ENCODE assay signal across 9 mouse cellular contexts in the genomic region with DNA sequence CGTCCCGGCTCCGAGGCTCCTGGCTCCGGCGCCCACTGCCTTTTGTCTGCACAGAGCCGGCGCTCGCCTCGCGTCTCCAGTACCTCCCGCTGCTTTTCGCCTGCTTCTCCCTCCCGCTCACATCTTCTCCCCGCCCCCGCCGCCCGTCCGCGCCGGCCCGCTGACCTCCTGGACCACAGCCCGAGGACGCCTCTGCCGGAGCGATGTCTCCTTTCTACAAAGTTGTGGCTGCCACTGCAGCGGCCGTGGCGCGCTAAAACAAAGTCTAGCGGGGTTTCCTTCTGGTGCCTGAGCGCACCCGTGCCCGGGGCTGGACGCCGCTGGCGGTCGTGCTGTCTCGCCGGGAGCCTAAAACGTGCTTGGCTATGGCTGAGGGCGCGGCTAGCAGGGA. TPM values are rescaled to one million over a fixed set of nuclear protein-coding genes. Genes with fewer than 3 reads are reported as not detected.
DNase-seq lines count a peak whose midpoint lies in the region; ATAC-seq and TF ChIP-seq lines count a peak whose summit lies in the region.
"Had no signal": no experiment of that assay in that cellular context is flagged by ENCODE, and none has a peak within 500 bp of the region (broad histone marks: within the 10 kb centered on the region; RNA-seq: fewer than 3 reads in every experiment).

No protein-coding gene starts in this region.

- under 1% methylated on average over 41 of the region's 42 CpGs for WGBS in bone marrow, adult 2 months
- WGBS in intestine, embryonic 15.5 days = under 1% methylated on average over 42 of the region's 42 CpGs
- 2% methylated on average over 42 of the region's 42 CpGs for WGBS in liver, adult 2 months

- peak overlapping the region; percentile 59 for H3K4me3 ChIP-seq in bone marrow, adult 2 months (replicated peaks; ENCODE audit: control insufficient read depth, low read depth, low read length)
- peak overlapping the region; percentile 66 for H3K4me3 ChIP-seq in intestine, embryonic 15.5 days (replicated peaks)
- peak overlapping the region; percentile 77 for H3K4me3 ChIP-seq in liver, adult 2 months (ENCODE audit: insufficient read depth, low read depth, low read length)

- no peaks in the 10 kb centered on the region for H3K79me2 ChIP-seq in liver, adult 2 months (ENCODE audit: control insufficient read depth, insufficient read depth, low read length)

- peak overlapping the region; percentile 98 for H3K4me2 ChIP-seq in intestine, embryonic 15.5 days (replicated peaks)

- peak overlapping the region; percentile 57 for H3K9ac ChIP-seq in intestine, embryonic 15.5 days
- H3K9ac ChIP-seq in liver, adult 2 months (ENCODE audit: low read depth, low read length) = peak overlapping the region; percentile 61

- no peaks in the 10 kb centered on the region for H3K9me3 ChIP-seq in intestine, embryonic 15.5 days

- H3K36me3 ChIP-seq in intestine, embryonic 15.5 days = no peaks in the 10 kb centered on the region
- no peaks in the 10 kb centered on the region for H3K36me3 ChIP-seq in liver, adult 2 months (ENCODE audit: control insufficient read depth, insufficient read depth, low read length)

- no peak for TF ChIP-seq POLR2A in bone marrow, adult 2 months (IDR thresholded peaks at IDR 0.05; ENCODE audit: borderline replicate concordance, control insufficient read depth, low read depth, low read length)
- no peak for TF ChIP-seq POLR2A in liver, adult 2 months (IDR thresholded peaks at IDR 0.05; ENCODE audit: extremely low read depth, insufficient read depth, low read length)

- peak; percentile 70 to 76 for DNase-seq in left cerebral cortex, adult 18-20 months (ENCODE audit: low spot score in 2 of 2)
- DNase-seq in left cerebral cortex, adult 11 months (ENCODE audit: low spot score) = no peak
- peak; percentile 80 for DNase-seq in gastrocnemius, postnatal 36 days
- DNase-seq in liver, adult 2 months (ENCODE audit: extremely low read depth, low read depth, low spot score) = peak; percentile 18
- peak; percentile 85 for DNase-seq in neural tube, embryonic 10.5 days (ENCODE audit: extremely low spot score, low spot score)
- peak; percentile 72 for DNase-seq in yolk sac, embryonic 10.5 days (ENCODE audit: low spot score)

- TF ChIP-seq CTCF in bone marrow, adult 2 months (IDR thresholded peaks at IDR 0.05; ENCODE audit: control insufficient read depth, insufficient read depth, low read length) = no peak
- TF ChIP-seq CTCF in liver, adult 2 months (IDR thresholded peaks at IDR 0.05; ENCODE audit: low read depth, low read length) = no peak

- intact Hi-C loops in gastrocnemius, postnatal 36 days (cut with DNase I) = no loop called here

- H3K27me3 ChIP-seq in intestine, embryonic 15.5 days (replicated peaks) = peaks cover 11% of the 10 kb centered on the region
- 0 out of 2 replicates have a peak, but pooled peaks cover 4% of the 10 kb centered on the region for H3K27me3 ChIP-seq in liver, adult 2 months (ENCODE audit: control insufficient read depth, insufficient read depth, low read length)

- ATAC-seq in intestine, embryonic 15.5 days = peak; percentile 77

- no peak overlapping the region; the same call in 1 of the 2 replicates for H3K27ac ChIP-seq in bone marrow, adult 2 months (ENCODE audit: control insufficient read depth, insufficient read depth, low read depth, low read length, poor library complexity)
- H3K27ac ChIP-seq in intestine, embryonic 15.5 days = peak overlapping the region; percentile 51; the same call in 1 of the 2 replicates
- no peak overlapping the region for H3K27ac ChIP-seq in liver, adult 2 months (replicated peaks; ENCODE audit: insufficient read depth, low read depth, low read length)

- no peaks in the 10 kb centered on the region; the same call in 1 of the 2 replicates for H3K4me1 ChIP-seq in bone marrow, adult 2 months (ENCODE audit: control insufficient read depth, insufficient read depth, low read length)
- peaks cover 12% of the 10 kb centered on the region for H3K4me1 ChIP-seq in intestine, embryonic 15.5 days (replicated peaks)
- no peaks in the 10 kb centered on the region for H3K4me1 ChIP-seq in liver, adult 2 months (ENCODE audit: control insufficient read depth, insufficient read depth, low read length)

RNA-seq across cellular contexts. Expression of a gene that starts 0.3 kb away (rescaled TPM):
- 10 to 100 TPM; 22.8 to 23.7 TPM for total RNA-seq in left cerebral cortex, adult 18-20 months (2021)
- polyA plus RNA-seq in bone marrow, adult 2 months (2011; ENCODE audit: insufficient read depth, insufficient read length, low replicate concordance, missing spikeins) = 0.30 and 2.5 TPM in 2 replicates
- 1 to 10 TPM; 2.9 to 4.1 TPM for total RNA-seq in gastrocnemius, postnatal 36 days (2021)
- polyA plus RNA-seq in intestine, embryonic 15.5 days (2015; fragmentation: Nextera tagmentation; extraction: Ambion mirVana) = 1.6 and 2.5 TPM in 2 replicates
- 0.60 and 0.65 TPM in 2 replicates for total RNA-seq in liver, adult 2 months (2014; rRNA removed)
- 0.04 and 0.09 TPM in 2 replicates for polyA plus RNA-seq in liver, adult 2 months (2012; rRNA removed)

RNA-seq across cellular contexts. Expression of a gene that starts 42.7 kb away (rescaled TPM):
- not detected for total RNA-seq in left cerebral cortex, adult 18-20 months (2021)
- polyA plus RNA-seq in bone marrow, adult 2 months (2011; ENCODE audit: insufficient read depth, insufficient read length, low replicate concordance, missing spikeins) = not detected in 2 replicates
- total RNA-seq in gastrocnemius, postnatal 36 days (2021) = not detected
- 0.53 and 1.1 TPM in 2 replicates for polyA plus RNA-seq in intestine, embryonic 15.5 days (2015; fragmentation: Nextera tagmentation; extraction: Ambion mirVana)
- total RNA-seq in liver, adult 2 months (2014; rRNA removed) = 0.20 TPM in 1 of 2 replicates, not detected in the other
- polyA plus RNA-seq in liver, adult 2 months (2012; rRNA removed) = not detected in 2 replicates
- total RNA-seq: left cerebral cortex, postnatal 14 days had no signal

Comparison
In these comparisons a context has a peak if more than half of its experiments do, and no peak if none do; other contexts are left out.
1. RNA of a gene that starts 0.3 kb away (total RNA-seq): 22.8 to 23.7 TPM in left cerebral cortex, adult 18-20 months; 2.9 to 4.1 TPM in gastrocnemius, postnatal 36 days and 0.60 to 0.65 TPM in liver, adult 2 months; every median in the first group is over 4 times any median in the second.
2. Peak in every context shown above with its lines, with median percentiles within 50 percentile points of each other: H3K4me3 ChIP-seq.